Mouse (Mus musculus) spleen, adult 12 weeks (tissue): ENCODE results near the gene Kctd14.

Source experiments
- DNase-seq: peaks from one replicate; pipeline ENCODE4 v3.0.0; 2022; ENCODE audit warnings: low spot score

Kctd14 gene

GRCm38 (mm10) chr7:97446171-97446925 lies 4.8 kb upstream of the Kctd14 start:
- no peak for DNase-seq

- DNase-seq, result no peak
These were observed 4.0 kb upstream of the Kctd14 start for GRCm38 (mm10) chr7:97447050-97447531.

- DNase-seq, result no peak
These were observed 1.1 kb downstream of the Kctd14 start for GRCm38 (mm10) chr7:97452196-97452595.

GRCm38 (mm10) chr7:97453141-97453921 lies 2.2 kb downstream of the Kctd14 start:
- peak; percentile 58 for DNase-seq

DNA sequence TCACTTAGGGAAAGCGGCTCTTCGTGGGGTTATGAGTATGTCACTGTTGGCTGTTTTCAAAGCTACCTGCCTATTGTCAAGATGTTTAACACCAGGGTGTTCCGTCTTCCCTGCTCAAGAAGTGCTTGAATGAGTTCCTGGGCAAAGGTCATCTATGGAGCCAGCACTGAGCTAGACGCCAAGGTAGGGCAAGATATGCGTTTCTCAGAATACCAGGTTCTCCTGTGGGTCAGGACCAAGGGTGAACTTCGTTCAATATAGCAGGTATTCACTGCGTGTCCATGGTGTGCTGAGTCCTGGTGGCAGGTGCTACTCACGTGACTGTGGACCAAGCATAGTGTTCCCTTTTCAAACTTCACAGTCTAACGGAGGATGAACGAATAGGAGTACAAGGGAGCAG lies 3.7 kb downstream of the Kctd14 start:
- no peak for DNase-seq

GRCm38 (mm10) chr7:97455577-97455976 lies 4.5 kb downstream of the Kctd14 start:
- DNase-seq, result no peak

DNA sequence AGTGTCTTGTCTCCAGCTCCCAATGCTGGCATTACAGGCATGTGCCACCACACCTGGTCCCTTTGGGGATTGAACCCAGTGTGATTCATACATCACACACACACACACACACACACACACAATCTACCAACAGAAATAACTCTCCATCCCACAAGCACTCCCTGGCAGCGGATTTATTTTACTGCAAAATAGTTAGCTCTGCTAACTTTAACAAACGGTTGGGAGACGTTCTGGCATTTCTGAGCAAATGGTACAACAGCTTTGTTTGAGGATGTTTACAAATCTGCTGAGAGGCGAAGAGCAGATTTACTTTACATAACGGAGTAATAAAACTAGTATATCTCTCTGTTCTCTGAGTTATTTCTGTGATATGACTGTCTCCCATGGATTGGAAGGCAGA lies 21.9 kb downstream of the Kctd14 start:
- DNase-seq, result no peak

- no peak for DNase-seq
These were observed 28.2 kb downstream of the Kctd14 start for GRCm38 (mm10) chr7:97479349-97479748.

- no peak for DNase-seq
These were observed 29.2 kb downstream of the Kctd14 start for GRCm38 (mm10) chr7:97480290-97480689.

DNA sequence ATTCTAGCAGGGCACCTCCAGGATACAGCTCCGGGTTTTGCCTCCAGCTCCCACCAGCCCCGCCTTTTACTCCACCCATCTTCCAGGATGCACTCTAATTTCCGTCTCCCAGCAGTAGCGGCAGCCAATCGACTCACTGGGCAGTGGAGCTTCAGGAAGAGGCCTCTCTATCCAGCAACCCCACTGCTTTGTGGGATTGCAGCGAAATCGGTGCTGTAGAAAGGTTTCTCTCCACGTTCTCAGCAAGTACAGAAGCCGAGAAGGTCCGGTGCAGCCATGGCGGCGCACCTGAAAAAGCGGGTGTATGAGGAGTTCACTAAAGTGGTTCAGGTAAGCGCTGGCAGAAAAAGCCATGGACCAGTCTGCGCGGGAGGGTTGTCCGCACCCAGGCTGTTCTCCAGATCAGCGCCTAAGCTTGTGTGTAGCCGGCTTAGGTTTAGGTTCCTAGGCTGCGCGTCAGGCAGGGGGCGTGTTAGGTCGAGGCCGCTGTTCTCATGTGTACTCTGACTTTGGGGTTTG lies 29.8 kb downstream of the Kctd14 start, which contains the start of gene Ints4:
Gene Ints4, plus strand, starts transcription at position 136 of the 519 bp plus-strand sequence.
- peak; percentile 76 for DNase-seq

GRCm38 (mm10) chr7:97483378-97483777 lies 32.3 kb downstream of the Kctd14 start:
- no peak for DNase-seq

DNA sequence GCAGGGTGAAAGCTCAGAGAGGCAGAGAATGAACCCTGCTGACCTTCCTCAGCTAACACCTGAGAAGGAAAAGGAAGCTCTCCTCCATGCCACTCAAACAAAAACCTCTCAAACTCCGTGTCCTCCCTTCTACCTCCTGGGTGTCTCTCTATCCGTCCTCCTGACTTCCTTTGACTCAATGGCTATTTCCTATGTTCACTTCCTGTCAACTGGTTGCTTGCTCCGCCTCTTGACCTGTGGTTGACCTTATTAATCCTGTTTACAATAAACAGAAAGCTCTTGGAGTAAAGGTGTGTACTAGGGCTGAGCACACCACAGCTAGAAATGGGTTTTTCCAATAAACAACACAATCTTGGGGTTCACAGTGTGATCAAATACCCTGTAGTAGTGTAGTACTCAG lies 40.0 kb downstream of the Kctd14 start:
- DNase-seq, result no peak

DNA sequence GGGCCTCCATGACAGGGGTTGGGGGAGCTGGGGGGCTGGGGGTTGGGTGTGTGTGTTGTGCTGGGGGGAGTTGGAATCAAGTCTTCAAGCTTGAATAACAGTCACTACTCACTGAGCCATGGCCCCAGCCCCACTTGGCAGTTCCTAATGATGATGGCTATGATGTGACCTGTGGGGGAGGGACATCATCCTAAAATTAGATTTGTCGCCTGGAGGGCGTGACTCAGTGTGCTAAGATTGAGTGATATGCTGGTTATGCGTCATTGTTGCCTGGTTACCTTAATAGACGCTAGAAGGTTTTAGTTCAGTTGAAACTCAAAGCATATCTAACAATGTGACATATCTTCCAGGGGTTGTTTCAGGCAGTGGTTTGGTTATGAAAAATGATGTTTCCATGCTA lies 41.3 kb downstream of the Kctd14 start:
- no peak for DNase-seq

GRCm38 (mm10) chr7:97495052-97495451 lies 43.9 kb downstream of the Kctd14 start:
- no peak for DNase-seq

DNA sequence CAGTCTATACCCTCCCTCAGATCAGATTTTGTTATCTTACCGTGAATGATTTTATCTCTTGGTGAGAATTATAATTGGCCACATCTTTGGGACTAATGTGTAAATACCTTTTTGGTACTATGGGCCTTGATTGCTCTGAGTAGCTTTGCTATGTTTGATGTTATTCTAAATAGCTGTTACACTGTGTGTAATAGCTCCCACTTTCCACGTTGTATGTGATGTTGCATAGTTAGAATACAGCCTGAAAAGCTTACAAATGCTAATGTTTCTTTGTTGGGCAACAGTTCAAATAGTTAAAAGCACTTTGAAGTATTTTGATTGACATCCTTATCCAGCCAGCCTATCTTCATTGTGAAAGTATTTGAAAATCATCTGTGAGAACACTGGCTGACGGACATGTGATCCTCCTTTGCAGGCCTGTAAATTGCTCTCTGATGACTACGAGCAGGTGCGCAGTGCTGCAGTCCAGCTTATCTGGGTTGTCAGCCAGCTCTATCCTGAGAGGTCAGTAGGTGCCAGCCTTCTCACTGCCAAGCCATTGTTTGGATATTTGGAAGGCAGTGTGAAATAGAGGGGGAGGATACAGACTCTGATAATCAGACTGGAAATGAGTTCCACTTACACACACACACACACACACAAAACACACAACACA lies 49.6 kb downstream of the Kctd14 start:
- DNase-seq, result no peak
